Mouse (Mus musculus) WW6 (cell line): ENCODE results near the gene Gm27029.
A peak's percentile ranks its signal among the peaks of the same experiment; 100 is the strongest.
"Not testable (repeated sequence)": the region's sequence is repeated elsewhere in the genome, so short reads cannot be mapped to it uniquely, and the experiment has no call there.

Experiments used
- DNase-seq: peaks from one replicate; pipeline ENCODE4 v3.0.0-alpha.2; 2013; ENCODE audit warnings: low read depth, low spot score

Gm27029 gene

DNA sequence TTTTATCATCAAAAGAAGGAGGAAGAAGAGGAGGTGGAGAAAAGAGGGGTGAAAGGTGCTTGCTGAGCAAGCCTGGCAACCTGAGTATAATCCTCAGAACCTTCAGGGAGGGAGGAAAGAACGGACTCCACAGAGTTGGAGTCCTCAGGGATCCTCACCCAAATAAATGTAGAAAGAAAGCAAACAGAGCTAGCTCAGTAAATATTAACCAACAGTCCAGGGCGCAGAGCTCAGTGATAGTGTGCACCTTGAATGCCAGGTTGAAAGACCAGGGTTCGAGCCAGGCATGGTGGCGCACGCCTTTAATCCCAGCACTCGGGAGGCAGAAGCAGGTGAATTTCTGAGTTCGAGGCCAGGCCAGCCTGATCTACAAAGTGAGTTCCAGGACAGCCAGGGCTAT is 31.0 kb upstream of the Gm27029 start:
- DNase-seq, result no peak

DNA sequence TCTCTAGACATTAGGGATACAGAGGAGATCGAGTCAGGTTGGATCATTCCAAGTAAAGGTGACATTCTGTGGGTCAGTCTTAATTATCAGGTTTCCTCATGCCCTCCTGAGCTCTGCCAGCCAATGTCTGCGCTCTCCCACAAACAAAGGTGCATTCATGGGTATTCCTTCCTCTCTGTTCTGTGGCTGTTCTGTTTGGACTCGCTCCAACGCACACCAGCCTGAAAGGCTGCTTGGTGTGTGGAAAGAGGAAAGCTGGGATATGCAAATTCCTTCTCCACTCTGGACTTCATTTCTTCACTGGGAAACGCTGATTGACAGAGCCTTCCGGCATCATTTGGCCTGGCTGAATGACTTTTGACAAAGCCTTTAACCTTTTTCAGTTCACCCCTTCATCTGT is 30.1 kb upstream of the Gm27029 start:
- DNase-seq, result no peak

DNA sequence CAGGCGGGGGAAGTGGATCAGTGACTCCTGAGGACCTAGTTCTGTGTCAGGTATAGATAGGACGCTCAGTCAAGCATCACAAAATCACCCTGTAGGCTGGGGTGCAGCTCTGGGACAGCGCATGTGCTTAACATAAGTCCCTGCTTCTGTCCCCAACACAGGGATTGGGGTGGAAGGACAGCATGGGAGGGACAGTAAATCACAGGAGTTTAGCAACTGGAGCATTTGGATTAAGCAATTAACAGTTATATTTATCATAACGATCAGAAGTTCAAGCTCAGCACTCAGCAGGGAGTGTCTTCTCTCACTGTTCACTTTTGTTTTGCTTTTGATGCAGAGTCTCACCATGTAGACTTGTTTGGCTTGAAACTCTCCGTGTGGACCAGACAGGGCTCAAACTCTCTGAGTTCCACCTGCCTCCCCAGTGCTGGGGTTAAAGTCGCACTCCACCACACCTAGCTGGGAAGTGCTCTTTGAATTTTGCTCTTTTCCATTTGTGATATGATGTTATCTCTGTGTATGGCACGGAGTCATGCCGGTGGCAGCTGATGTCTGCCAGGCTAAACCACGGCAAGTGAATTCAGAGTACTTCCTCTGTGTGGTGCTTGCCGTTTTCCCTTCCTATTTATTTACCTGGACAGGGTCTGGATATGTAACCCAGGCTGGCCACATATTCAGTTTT is 27.6 kb upstream of the Gm27029 start:
- DNase-seq, result no peak

DNA sequence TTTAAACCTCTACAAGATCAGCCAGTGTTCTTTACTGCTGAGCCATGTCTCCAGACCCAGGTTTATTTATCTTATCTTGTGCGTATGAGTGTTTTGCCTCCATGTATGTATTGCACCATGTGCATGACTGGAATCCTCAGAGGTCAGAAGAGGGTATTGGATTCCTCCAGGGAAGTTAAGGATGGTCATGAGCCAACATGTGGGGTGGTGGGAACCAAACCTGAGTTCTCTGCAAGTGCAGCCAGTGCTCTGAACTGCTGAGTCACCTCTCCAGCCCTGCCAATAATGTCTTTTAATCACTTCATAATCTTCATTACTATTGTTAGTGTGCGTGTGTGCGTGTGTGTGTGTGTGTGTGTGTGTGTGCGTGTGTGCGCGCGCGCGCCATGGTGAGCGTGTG is 26.9 kb upstream of the Gm27029 start:
- no peak for DNase-seq

DNA sequence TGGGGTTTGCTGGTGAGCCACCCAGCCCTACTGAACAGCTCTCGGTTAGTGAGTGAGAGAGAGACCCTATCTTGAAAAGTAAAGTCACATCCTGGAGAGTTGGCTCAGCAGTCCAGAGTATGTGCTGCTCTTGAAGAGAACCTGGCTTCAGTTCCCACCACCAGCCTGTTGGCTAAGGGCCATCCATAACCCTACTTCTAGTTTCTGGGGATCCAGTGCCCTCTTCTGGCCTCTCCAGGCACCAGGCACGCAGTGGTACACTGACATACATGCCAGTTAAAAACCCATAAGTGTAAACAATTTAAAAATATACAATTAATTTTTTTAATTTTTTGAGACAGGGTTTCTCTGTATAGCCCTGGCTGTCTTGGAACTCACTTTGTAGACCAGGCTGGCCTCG is 25.8 kb upstream of the Gm27029 start:
- no peak for DNase-seq

DNA sequence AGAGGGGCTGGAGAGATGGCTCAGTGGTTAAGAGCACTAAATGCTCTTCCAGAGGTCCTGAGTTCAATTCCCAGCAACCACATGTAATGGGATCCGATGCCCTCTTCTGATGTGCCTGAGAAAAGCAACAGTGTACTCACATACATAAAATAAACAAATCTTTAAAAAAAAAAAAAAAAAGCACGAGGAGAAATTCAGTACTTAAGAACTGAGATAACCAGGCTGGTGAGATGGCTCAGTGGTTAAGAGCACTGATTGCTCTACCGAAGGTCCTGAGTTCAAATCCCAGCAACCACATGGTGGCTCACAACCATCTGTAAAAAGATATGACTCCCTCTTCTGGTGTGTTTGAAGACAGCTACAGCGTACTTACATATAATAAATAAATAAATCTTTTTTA is 25.0 kb upstream of the Gm27029 start:
- not testable (repeated sequence) for DNase-seq

DNA sequence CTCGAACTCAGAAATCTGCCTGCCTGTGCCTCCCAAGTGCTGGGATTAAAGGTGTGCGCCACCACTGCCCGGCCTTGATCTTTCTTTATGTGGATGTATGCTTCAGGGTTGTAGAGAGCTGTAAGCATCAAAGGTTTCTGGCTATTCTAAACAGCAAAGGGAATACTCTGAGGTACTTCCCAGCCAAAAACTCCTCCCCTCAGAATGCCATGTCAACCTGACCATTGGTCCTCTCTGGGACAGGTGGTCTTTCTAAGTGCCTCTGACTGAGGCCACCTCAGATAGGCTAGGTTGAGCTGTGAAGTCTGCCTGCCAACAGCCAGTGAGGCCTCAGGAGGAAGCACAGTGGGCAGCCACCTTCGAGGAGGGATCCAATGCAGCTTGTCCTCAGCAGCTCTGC is 24.3 kb upstream of the Gm27029 start:
- DNase-seq, result no peak

DNA sequence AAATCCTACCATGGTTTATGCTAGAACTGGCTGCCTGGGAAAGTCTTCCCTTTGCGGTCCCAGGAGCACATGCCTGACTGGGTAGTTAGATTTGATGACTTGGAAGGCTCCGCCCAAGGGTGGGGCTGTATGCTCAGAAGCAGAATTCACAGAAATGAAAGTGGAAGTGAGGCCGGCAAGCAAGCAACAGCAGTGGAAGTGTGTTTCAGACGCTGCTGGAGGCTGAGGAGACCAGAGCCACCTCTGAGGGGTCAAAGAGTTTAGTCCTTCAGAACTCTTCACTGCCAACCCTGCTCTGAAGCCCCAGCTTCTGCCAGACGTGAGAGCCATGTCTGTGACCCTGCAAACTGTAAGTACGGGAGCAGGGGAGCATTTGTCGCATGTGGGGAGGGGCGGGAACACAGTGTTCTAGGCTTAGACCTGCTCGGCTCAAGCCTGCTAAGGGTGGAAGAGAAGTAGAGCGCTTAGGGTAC is 23.7 kb upstream of the Gm27029 start, which contains the start of gene Ifi35:
Gene Ifi35 (plus strand): TSS at position 134 of the 473 bp plus-strand sequence.
- no peak for DNase-seq

DNA sequence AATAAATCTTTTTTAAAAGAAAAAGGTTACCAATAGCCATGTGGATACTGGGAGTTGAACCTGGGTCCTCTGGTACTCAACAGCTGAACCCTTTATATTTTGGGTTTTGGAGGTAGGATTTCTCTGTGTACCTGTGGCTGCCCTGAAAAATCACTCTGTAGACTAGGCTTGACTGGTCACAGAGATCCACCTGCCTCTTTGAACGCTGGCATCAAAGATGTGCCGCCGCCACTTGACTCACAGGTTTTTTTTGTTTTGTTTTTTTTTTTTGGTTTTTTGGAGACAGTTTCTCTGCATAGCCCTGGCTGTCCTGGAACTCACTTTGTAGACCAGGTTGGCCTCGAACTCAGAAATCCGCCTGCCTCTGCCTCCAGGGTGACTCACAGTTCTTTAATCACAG is 23.2 kb upstream of the Gm27029 start:
- no peak for DNase-seq

DNA sequence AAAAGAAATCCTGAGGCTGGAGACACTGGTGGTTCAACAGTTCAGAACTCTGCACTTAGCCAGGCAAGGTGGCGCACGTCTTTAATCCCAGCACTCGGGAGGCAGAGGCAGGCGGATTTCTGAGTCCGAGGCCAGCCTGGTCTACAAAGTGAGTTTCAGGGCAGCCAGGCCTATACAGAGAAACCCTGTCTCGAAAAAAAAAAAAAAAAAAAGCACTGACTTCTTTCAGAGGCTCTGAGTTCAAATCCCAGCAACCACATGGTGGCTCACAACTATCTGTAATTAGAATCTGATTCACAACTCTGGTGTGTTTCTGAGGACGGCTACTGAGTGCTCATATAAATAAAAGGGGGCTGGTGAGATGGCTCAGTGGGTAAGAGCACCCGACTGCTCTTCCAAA is 22.3 kb upstream of the Gm27029 start:
- DNase-seq, result not testable (repeated sequence)

DNA sequence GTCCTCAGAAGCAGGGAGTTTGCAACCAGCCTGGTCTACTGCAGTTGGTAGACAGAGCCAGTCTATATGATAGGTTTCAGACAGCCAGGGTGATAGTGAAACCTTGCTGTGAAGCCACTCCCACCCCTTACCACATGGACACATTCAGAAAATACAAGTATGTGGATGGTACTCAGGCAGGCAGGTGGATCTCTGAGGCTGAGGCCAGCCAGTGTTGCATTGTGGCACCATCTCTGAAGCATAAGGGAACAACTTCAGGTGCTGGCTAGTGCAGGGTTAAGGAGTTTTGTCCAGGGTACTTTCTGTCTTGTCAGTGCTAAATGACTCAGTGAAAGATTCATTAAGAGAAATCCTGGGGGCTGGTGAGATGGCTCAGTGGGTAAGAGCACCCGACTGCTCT is 21.7 kb upstream of the Gm27029 start:
- DNase-seq, result no peak

DNA sequence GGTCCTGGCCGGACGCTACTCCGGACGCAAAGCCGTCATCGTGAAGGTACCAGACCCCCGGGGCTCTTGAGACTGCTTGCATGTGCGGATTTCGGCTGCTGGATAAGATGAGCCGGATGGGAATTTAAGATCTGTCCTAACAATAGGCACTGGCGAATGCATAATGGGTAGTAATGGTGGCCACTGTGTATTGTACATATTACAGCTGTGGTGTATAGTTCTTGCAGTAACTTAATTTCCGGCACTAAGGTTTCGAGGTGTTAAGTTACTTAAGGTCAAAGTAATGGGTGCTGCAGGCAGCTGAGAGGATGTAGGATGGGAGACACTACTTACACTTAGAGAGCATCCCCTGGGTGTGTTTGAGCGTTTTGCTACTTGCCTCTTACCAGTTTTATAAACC is 18.2 kb upstream of the Gm27029 start:
- DNase-seq, result no peak

DNA sequence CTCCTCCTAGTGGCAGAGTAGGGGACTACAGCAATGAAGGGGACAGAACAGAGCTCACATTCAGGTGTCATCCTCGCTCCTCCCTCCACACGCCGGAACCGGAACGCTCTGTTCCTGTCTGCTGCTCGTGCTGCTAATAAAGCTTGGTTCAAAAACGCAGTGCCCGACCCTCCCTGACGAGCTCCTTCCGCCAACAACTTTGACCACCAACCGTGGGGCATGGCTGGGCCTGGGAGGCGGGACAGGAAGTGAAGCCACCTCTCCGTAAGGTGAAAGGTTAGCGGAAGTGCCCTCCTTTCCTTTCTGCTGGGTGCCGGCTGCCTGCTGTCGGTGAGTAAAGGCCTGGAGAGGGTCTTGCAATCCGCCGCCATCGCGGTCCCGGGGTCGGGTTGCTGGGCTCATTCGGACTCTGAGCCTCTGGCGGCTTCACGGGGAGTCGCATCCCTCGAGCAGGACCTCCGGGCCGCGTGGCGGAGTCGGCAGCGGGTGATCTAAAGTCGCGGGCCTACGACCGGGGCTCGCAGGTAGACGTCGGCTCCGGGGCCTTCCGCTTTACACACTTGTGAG is 17.6 kb upstream of the Gm27029 start, which contains the start of gene Rpl27:
Gene Rpl27 (plus strand): TSS at position 172 of the 567 bp plus-strand sequence.
- DNase-seq, result peak; percentile 100

DNA sequence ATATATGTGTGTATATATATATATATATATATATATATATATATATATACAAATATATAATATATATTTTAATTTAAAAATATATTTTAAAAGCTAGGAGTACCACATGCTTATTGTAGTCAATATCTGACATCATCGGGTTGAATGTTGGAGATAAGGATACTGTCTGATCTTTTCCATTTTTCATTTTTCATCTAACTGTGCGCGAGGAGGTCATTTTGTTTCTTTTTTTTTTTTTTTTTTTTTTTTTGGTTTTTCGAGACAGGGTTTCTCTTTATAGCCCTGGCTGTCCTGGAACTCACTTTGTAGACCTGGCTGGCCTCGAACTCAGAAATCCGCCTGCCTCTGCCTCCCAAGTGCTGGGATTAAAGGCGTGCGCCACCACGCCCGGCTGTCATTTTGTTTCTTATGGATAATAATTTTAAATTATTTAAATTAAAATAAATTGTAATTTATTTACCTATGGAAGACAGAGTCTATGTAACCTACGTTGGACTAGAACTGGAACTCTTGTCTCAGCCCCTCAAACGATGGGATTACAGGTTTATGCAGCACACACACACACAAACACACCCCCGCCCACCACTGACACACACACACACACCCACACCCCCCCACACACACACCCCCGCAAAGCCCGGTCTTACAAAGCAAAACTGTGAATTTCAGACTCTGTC is 17.0 kb upstream of the Gm27029 start:
- DNase-seq, result not testable (repeated sequence)

DNA sequence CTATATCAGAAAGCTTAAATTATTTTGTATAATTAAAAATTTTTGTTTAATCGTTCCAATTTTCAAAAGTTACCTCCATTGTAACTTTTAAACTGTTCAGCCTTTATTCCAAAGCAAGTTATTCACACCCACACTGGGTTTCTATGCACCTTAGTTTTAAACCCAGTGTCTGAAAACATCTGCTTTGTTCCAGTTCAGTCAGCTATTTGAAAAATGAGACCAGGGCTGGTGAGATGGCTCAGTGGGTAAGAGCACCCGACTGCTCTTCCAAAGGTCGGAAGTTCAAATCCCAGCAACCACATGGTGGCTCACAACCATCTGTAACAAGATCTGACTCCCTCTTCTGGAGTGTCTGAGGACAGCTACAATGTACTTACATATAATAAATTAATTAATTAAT is 13.4 kb upstream of the Gm27029 start:
- not testable (repeated sequence) for DNase-seq

DNA sequence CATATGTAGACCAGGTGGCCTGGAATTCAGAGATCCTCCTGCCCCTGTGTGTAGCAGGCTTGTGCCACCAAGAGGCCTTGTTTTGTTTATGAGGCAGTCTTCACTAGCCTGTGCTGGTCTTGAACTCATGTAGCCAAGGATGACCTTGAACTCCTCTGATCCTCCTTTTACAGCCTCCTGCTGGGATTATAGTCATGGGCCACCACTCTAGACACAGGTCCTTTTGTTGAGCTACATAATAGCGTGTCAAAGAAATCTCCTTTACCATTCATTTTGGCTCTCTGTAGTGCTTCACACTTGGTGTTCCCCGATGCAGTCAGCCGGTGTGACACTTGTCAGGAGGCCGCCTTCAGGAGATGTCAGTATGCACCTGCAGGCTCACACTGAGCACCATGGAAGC is 12.3 kb upstream of the Gm27029 start:
- no peak for DNase-seq

DNA sequence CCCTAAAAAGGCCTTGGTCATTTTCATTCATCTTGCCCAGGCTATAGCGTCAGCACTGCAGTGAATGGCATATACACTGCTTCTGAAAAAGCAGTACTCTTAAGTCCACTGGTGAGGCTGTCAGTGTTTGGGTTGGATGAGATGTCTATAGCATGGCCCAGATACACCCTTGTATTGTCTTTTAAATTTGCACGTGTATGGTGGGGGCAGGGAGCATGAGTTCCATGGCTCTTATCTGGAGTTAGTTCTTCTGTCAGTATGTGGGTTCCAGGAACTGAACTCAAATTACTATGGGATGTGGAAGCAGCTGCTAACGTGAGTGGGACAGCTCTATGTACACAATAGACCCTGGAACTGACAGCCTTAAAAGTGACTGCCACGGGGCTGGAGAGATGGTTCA is 11.2 kb upstream of the Gm27029 start:
- DNase-seq, result no peak

DNA sequence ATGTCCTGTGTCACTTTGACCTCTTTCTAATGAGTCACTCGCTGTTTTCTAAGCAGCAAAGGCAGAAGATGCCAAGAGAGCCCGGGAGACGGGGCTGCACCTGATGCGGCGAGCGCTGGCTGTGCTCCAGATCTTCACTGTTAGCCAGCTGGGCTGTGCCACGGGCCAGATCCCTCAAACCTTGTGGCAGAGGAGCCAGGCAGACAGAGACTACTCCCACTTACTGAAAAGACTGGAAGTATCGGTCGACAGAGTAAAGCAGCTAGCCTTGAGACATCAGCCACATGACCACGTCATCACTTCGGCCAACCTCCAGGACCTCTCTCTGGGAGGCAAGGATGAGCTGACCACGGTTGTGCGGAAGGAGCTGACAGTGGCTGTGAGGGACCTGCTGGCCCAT is 8.8 kb upstream of the Gm27029 start:
- no peak for DNase-seq

DNA sequence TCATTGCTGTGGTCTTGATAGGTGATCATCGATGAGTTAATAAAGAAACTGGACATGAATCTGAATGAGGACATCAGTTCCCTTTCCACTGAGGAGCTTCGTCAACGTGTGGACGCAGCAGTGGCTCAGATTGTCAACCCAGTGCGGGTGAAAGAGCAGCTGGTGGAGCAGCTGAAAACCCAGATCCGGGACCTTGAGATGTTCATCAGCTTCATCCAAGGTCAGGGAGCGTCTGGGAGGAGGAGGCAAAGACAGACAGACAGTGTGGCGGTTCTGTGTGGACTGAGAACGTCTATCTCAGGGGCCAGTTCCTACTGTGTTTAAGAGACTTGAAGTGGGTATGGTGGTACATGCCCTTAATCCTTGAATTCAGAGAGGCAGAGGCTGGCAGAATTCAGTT is 6.7 kb upstream of the Gm27029 start:
- no peak for DNase-seq

DNA sequence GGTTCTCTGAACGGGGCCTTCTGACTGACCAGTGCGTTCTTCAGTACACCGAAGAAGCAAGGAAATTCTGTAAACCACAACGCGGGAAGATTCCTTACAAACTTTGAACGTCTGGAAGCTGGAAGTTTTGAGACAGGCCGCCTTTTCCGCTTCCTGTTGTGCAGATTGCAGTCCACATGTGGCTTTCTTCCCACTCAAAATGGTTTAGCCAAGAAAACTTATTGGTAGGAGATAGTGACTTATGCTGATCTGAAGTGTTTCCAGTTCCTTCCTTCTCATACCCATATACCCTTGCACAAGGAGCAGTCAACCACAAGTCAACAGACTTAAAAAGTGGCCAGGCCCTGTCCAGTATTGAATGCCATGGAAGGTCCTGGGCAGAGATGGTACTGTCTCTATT is 1.6 kb upstream of the Gm27029 start:
- no peak for DNase-seq

DNA sequence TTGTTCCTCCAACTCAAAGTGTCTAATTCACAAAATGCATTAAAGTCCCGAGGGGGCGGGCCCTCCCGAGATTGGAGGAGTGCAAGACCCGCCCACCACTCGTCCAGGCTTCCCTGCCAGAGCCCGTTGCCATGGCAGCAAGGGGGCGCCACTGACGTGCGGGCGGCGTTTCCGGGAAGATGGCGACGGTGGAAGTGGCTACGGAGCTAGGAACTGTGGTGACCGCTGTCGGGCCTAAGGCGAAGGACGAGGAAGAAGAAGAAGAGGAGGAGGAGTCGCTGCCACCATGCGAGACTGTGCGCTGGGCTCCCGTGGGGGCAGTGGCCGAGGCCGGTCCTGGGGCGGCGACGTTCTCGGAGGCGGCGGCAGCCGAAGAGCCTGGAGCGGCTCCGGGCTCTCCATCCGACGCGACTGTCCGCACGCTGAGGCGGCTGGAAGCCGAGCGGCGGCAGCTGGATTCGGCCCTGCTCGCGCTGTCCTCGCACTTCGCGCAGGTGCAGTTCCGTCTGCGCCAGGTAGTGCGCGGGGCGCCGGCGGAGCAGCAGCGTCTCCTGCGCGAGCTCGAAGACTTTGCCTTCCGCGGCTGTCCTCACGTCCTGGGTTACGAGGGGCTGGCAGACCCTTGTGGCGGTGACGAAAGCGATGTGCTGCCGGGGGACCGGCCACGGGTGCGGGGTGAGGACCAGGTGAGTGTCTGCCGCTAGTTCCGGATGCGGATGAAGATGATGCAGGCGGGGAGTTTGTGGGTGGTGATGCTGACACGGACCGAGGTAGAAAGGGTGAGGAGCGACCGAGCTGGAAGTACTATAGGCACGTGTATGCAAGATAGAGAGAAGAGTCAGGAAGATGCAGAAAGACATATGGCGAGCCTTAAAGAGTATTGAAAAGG is 573 bp upstream of the Gm27029 start, which contains the start of the genes Rundc1 and Ptges3l:
Gene Rundc1 (plus strand): TSS at position 161 of the 889 bp plus-strand sequence.
Gene Ptges3l (minus strand): TSS at position 409 of the 889 bp plus-strand sequence.
- peak; percentile 93 for DNase-seq

DNA sequence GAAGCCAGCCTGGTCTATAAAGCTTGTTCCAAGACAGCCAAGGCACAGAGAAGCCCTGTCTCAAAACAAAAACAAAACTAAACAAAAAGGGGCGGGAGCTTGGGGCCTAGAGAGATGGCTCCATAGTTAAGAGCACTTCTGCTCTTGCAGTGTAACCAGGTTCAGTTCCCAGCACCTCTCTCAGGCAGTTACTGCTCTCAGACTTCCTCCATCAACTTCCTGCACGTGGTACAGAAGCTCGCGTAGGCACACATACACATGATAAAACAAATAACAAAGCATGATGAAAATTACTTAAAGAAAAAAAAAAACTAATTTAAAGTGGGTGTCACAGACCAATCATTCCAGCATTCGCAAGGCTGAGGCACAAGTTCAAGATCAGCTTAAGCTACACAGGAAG is 4.4 kb downstream of the Gm27029 start:
- DNase-seq, result no peak
